Mouse (Mus musculus): ENCODE measurements around the gene Syt8.

The Syt8 gene

GRCm38 (mm10) chr7:142409603-142410002, 25.0 kb upstream of the Syt8 start:
- no peak for DNase-seq (ENCODE audit: low spot score)

- no peak for DNase-seq (ENCODE audit: low spot score)
These were observed 21.4 kb upstream of the Syt8 start for GRCm38 (mm10) chr7:142413285-142413684.

DNA sequence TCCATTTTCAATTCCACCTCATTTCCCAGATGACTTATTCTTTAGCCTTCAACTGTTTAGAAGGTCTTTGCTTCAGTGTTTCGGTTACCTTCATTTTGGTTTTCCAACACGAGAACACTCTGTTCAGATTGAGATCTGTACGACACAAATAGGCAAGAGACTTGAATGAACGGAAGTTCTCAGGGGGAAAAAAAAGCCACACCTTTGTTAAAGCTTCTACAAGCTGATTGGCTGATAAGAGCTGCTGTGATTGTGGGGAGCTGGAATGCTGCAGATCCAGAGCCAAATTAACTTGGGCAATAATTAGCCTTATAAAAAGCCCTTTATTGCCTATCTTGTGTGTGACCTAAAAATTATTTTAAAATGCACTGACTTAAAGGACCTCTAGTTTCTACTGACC, 19.3 kb upstream of the Syt8 start:
- DNase-seq (ENCODE audit: low spot score) = no peak

DNA sequence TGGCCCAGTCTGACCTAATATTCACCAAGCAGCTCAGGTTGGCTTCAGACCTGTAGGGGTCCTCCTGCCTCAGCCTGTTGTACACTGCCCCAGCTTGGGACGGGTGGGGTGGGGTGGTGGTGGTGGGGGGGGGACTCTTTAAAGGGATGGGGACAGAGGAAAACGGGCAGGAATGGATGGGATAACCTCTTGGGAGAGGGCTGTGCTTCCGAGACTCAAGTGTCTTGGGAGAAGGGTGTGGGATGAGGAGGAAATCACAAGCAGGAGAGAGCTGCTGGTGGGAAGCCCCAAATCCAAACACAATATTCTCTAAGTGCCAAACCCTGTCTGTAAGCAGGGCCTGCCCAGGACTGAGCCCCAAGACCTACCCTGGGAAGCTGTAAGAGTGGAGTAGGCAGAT, 18.4 kb upstream of the Syt8 start:
- DNase-seq (ENCODE audit: low spot score) = no peak

DNA sequence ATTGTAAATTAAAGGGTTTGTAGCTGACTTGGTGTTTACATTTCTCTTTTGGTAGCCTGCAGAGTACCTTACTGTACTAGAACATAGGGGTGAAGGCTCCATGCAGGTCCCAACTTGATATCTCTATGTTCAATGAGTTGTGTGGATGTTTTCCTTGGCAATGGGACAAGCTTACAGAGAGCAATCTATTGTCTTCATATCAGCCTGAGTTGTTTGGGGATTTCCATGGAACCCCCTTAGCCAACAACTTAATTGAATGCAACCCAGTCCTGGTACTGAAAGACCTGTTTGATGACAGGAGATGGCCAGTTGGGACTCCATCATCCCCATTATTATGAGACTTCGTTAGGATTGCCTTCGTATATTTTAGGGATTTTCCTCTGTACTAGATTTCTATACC, 16.6 kb upstream of the Syt8 start:
- no peak for DNase-seq (ENCODE audit: low spot score)

- no peak for DNase-seq (ENCODE audit: low spot score)
These were observed 16.0 kb upstream of the Syt8 start for GRCm38 (mm10) chr7:142418679-142419078.

DNA sequence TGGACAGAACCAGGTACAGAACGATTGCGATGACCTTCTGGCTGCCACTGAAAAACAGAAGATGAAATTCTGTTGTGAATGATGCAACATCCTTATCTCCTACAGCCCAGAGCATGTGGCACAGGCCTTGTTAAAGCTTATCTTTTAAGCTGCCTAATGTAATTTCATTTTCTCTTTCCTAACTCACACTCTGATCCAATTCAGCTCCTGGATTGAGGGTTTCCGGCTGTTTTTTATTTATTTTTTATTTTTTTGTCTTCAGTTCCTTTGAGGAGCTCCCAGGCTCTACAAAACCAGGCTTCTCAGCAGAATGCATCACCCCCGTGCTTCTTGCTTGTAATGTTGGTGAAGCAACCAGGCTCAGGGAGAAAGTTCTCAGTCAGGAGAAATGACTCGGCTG, 14.8 kb upstream of the Syt8 start:
- DNase-seq (ENCODE audit: low spot score) = no peak

DNA sequence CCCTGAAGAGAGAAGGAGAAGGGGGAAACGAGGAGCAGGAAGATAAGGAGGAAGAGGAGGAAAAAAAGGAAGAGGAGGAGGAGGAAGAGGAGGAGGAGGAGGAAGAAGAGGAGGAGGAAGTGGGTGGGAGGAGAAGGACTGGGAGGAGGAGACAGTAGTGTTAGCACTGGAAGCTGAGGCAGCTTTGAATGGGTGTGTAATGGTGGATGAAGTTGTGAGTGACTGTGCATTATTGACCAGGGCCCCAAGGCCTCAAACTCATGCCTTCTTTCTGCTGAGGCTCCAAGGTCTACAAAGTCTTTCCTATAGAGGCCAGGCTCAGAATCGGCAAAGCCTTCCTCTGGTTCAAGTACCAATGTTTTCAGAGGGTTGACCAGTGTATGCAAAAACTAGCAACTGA, 12.8 kb upstream of the Syt8 start:
- DNase-seq (ENCODE audit: low spot score) = no peak

DNA sequence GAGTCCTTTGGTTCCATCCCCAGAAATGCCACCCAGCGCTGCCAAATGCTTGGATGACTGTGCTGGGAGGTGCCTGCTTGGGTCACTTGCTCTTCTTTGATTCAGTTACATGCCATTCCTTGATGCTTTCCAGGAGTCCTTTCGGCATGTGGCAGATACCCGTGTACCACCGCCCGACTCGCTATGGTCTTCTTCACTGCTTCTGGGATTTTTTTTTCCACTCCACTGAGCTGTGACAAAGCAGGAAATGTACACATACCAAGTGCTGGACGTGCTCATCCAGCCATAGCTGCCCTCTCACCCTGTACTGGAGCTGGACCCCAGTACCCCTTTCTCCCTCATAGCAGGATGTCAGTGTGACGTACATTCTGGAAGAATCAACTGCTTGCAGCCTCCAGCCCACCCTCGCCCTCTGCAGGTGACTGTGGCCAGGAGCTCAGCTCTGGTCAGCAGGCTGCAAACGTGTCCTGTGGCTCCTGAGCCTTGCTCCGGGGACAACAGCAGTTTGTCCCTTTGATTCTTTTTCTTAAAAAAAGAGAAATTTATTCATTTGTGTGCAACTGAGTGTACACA, 8.9 kb upstream of the Syt8 start:
- no peak for DNase-seq (ENCODE audit: low spot score)

- no peak for DNase-seq (ENCODE audit: low spot score)
These were observed 6.4 kb upstream of the Syt8 start for GRCm38 (mm10) chr7:142428213-142428612.

DNA sequence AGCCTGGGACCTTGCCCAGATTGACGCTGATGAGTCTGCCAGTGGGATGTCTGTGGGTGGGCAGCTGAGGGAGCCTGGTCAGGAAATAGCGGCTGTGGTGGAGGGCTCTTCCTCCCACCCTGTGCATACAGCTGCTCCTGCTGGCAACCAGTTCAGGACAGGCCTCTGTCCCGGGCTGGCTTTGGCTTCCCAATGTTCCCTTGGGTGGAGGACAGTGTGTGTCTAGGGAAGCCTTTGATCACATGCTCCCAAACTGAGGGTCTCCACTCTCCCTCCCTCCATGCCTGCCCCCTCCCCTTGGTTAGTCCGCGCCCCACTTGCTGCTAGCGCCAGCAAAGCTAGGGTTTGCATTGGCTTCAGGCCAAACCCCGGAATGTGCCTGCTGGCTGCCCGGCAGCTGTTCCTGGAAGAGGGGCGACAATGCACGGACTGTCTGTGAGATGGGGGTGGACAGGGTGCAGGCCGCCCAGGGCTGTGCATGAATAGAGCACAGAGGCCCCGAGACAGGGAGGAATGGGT, 4.4 kb upstream of the Syt8 start:
- DNase-seq (ENCODE audit: low spot score) = no peak

- no peak for DNase-seq (ENCODE audit: low spot score)
These were observed 3.5 kb upstream of the Syt8 start for GRCm38 (mm10) chr7:142431106-142431505.

DNA sequence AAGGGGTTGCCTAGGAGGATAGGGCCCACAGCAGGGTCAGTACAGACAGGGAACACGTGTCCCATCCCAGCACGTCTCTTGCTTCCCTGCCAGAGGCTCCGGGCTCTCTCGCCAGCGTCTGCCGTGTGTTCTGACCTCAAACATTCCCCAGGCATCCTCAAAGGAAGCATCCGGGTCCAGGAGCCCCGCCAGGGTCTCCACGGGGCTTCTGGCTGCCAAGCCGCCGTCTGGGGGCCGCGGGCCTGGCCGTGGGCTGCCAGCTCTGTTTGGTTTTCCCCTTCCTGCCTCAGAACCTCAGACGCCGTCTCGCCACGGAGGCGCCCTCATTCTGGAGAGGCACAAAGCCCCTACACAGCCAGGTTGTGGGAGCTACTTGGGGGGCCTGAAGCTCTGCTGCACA, 1.0 kb upstream of the Syt8 start:
- DNase-seq (ENCODE audit: low spot score) = no peak

GRCm38 (mm10) chr7:142435524-142435923, 874 bp downstream of the Syt8 start:
- peak; percentile 42 for DNase-seq (ENCODE audit: low spot score)

- no peak for DNase-seq (ENCODE audit: low spot score)
These were observed 2.7 kb downstream of the Syt8 start for GRCm38 (mm10) chr7:142437324-142437723.

GRCm38 (mm10) chr7:142439966-142440365, 5.3 kb downstream of the Syt8 start:
- no peak for DNase-seq (ENCODE audit: low spot score)

DNA sequence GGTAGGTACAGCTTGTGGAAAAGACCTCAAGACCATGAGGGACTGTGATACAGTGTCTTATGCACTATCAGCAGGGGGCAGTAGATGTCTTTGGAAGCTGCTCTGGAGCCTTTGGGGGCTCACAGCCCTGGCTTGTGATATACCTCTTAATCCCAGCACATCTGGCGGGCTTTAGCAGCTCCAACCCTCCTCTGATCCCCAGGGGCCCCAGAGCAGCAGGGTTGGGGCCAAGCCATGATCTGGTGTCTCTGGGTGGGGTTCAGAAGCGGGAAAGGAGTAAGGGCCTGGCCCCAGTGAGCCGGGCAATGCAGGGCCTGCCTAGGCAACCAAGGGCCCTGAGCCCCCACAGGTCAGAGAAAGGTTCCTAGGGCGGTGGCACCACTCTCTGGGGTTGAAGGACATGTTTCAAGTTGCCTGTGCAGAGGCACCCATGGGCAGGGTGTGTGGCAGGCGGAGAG, 6.0 kb downstream of the Syt8 start:
- DNase-seq (ENCODE audit: low spot score) = no peak

DNA sequence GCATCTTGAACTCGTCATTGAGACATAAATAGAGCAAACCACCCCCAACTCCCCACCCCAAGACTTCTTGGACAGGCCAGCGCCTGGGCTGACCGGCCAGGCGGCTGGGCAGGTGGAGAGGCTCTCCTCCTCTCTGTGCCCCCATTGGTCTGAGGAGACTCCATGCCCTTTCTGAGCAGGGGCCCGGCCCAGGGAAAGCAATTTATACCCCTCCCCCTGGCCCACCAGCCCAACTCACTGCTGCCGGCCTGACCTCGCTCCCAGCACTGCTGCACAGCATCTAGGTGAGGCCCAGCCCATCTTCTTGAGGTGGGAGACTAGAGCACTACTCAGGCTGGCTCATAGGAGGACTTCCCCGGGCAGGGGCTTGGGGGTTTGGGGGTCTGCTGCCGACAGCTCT, 6.9 kb downstream of the Syt8 start, which contains the start of gene Tnni2:
Tnni2 (plus strand) TSS at position 224 of the 400 bp plus-strand sequence.
- DNase-seq (ENCODE audit: low spot score) = no peak

GRCm38 (mm10) chr7:142442081-142442907, 7.6 kb downstream of the Syt8 start:
- DNase-seq (ENCODE audit: low spot score) = no peak

GRCm38 (mm10) chr7:142442908-142443420, 8.3 kb downstream of the Syt8 start:
- no peak for DNase-seq (ENCODE audit: low spot score)

DNA sequence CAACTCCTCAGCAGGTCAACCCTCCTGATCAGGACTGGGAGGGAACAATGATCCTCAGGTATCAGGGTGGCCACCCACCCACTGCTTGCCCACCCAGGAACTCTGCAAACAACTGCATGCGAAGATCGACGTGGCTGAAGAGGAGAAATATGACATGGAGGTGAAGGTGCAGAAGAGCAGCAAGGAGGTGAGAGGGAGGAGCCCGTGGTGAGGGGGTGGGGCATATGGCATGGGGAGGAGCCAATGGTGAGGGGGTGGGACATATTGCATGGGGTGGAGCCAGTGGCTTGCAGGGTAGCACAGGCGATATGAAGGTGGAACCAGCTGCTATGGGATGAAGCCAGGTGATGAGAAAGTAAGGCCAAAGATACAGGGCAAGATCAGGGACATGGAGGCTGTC, 8.8 kb downstream of the Syt8 start:
- no peak for DNase-seq (ENCODE audit: low spot score)

DNA sequence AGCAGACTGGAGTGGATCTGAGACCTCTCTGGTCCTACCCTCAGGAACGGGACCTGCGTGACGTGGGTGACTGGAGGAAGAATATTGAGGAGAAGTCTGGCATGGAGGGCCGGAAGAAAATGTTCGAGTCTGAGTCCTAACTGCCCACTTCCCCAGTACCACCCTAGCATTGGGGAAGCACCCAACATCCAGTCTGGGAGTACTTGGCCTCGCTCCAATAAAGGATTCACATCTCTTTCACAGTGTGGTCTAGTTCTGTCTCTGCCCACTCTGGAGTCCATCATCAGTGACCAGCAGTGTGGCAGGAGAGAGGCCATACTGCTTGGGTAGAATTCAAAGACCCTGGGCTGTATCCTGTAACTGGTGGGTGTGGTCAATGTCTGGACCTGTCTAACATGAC, 9.5 kb downstream of the Syt8 start:
- DNase-seq (ENCODE audit: low spot score) = no peak

DNA sequence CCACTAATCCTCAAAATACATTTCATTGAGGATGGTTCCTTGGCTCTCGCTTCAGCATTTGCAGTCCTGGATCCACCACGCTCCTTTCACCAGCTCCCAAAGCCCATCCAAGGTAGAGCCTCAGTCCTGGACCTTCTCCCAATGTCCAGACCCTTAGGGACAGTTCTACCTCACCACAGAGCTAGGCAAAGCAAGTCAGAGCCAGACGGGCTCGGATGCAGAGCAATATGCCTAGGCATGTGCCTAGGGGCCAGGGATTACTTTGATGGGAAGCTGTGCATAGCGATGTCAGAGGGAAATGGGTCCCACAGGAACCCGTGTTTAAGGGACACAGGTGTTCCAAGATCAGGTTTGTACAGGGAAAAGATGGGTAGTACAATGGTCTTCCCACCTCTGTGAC, 10.7 kb downstream of the Syt8 start:
- no peak for DNase-seq (ENCODE audit: low spot score)
